Mouse (Mus musculus) myocyte (in vitro differentiated cells): ENCODE data around the gene Prim2.

Experiments
- E2F4 ChIP-seq: IDR thresholded peaks from one replicate; pipeline ENCODE4 v1.6.1; 2011; ENCODE audit warnings: mild to moderate bottlenecking, control low read depth, moderate library complexity; ENCODE audit not compliant: insufficient read depth
- MAX ChIP-seq: IDR thresholded peaks from one replicate; pipeline ENCODE4 v1.6.1; 2011; ENCODE audit warnings: low read depth, mild to moderate bottlenecking, control low read depth
- MYOG ChIP-seq, 3 experiments: IDR thresholded peaks; one replicate each; pipeline ENCODE4 v1.6.1; 2011; ENCODE audit warnings: control low read depth in 2 of 3, low read depth in 2 of 3, mild to moderate bottlenecking in 2 of 3; ENCODE audit not compliant: insufficient read length in 2 of 3, control insufficient read depth in 1 of 3, insufficient read depth in 1 of 3
- POLR2A ChIP-seq: IDR thresholded peaks from one replicate; pipeline ENCODE4 v1.6.1; 2011; ENCODE audit warnings: low read depth, mild to moderate bottlenecking, control low read depth, moderate library complexity; ENCODE audit not compliant: insufficient read length
- POLR2AphosphoS2 ChIP-seq: IDR thresholded peaks from one replicate; pipeline ENCODE4 v1.6.1; 2011; ENCODE audit warnings: low read depth, control low read depth; ENCODE audit not compliant: insufficient read length
- SRF ChIP-seq: IDR thresholded peaks from one replicate; pipeline ENCODE4 v1.6.1; 2011; ENCODE audit warnings: low read depth; ENCODE audit not compliant: control insufficient read depth, insufficient read length
- TCF3 ChIP-seq: IDR thresholded peaks from one replicate; pipeline ENCODE4 v1.6.1; 2011; ENCODE audit warnings: low read depth, control low read depth; ENCODE audit not compliant: insufficient read length
- USF1 ChIP-seq: IDR thresholded peaks from one replicate; pipeline ENCODE4 v1.6.1; 2011; ENCODE audit warnings: low read depth, mild to moderate bottlenecking, control low read depth, moderate library complexity

- TF ChIP-seq TCF3 (no peak), POLR2A (no peak), E2F4 (no peak), POLR2AphosphoS2 (no peak), MAX (no peak), USF1 (no peak), MYOG (IDR thresholded peaks at IDR 0.05; ENCODE audit: control insufficient read depth in 1 of 3, insufficient read depth in 1 of 3, insufficient read length in 2 of 3, low read depth in 2 of 3) (no peak), SRF (no peak)
Observed at GRCm38 (mm10) chr1:33627803-33628202, 41.8 kb downstream of the Prim2 start.
